Mouse (Mus musculus): ENCODE results near the gene Casc3. TPM values are rescaled to one million over a fixed set of nuclear protein-coding genes. Genes with fewer than 3 reads are reported as not detected.

Casc3 gene
- polyA plus RNA-seq, 1 experiment from 2014 or later = 54.2 TPM

DNA sequence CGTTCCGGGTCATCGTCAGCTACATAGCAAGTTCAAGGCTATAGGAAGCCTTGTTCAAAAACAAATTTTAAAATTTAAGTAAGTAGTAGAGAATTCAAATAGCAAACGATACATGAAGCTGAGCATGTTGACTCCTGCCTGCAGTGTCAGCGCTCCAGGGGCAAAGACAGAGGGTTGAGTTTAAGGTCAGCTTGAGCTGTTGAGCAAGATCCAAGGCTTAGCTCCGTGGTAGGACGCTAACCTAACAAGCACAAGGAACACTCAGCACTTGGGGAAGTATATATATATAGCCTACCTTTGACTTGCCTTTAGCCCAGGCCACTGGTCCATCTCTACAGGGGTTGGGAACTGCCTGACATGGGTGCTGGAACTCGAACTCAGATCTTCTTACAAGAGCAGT, 65.2 kb downstream of the Casc3 start:
- no peak for ATAC-seq (ENCODE audit: low FRiP score, low read depth)
- peaks cover 16% of the 10 kb centered on the region for H3K4me1 ChIP-seq (replicated peaks)
- H3K4me2 ChIP-seq = no peak overlapping the region
- no peak overlapping the region for H3K4me3 ChIP-seq
- no peaks in the 10 kb centered on the region for H3K27me3 ChIP-seq
- H3K9ac ChIP-seq = no peak overlapping the region
- peaks cover 11% of the 10 kb centered on the region for H3K36me3 ChIP-seq
- H3K27ac ChIP-seq (replicated peaks) = no peak overlapping the region
- H3K9me3 ChIP-seq = no peaks in the 10 kb centered on the region
- 95% methylated on average over 8 of the region's 8 CpGs for WGBS

DNA sequence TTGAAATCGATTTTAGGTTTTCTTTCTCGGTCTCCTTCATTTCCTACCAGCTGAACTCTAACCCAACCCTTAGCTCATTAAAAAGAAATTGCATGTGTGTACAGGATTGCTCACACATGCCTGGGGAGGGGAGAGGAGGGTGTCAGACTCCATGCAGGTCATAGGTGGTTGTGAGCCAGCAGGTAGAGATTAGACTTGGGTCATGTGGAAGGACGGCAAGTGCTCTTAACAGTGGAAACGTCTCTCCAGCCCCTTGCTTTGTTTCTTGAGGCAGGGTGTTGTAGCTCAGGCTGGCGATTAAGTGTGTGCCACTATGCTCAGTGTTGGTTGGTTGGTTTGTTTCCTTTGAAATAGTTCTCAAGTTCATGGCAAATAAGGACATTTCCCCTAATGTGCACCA, 66.1 kb downstream of the Casc3 start:
- WGBS = 79% methylated on average over 5 of the region's 5 CpGs
- H3K36me3 ChIP-seq = peaks cover 11% of the 10 kb centered on the region

DNA sequence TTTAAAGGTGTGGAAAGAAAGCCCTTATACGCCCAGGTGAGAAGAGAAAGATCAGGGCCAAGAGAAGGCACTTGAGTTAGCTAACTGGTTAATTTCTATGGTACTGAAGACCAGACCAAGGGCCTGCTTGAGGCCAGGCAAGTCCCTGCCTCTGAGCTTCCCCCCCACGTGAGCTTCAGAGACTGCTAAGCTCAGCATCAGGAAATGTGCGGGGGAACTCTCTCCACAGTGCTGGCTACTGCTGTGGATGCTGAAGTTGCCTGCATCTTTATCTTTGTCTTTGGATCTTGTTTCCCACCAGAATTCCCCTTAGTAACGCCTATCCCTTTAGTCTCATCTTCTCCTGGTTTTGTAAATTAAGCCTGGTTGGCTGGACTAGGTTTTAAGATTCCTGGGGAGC, 66.7 kb downstream of the Casc3 start:
- Histone ChIP-seq H3K27me3 (no peaks in the 10 kb centered on the region), H3K4me1 (replicated peaks) (peaks cover 15% of the 10 kb centered on the region), H3K4me2 (no peak overlapping the region), H3K4me3 (no peak overlapping the region), H3K9ac (no peak overlapping the region), H3K36me3 (peaks cover 11% of the 10 kb centered on the region), H3K27ac (replicated peaks) (0 out of 2 replicates have a peak overlapping the region, but pooled peaks have one; percentile 39), H3K9me3 (no peaks in the 10 kb centered on the region)
- ATAC-seq (ENCODE audit: low FRiP score, low read depth) = no peak
- WGBS = 66% methylated on average over 4 of the region's 4 CpGs

More for the DNA sequence above, 66.1 kb downstream of the Casc3 start:
- ATAC-seq (ENCODE audit: low FRiP score, low read depth) = no peak
- peaks cover 15% of the 10 kb centered on the region for H3K4me1 ChIP-seq (replicated peaks)
- no peaks in the 10 kb centered on the region for H3K9me3 ChIP-seq
- no peak overlapping the region for H3K4me2 ChIP-seq
- no peak overlapping the region for H3K9ac ChIP-seq
- 0 out of 2 replicates have a peak overlapping the region, but pooled peaks have one; percentile 17 for H3K27ac ChIP-seq (replicated peaks)
- H3K27me3 ChIP-seq = no peaks in the 10 kb centered on the region
- H3K4me3 ChIP-seq = no peak overlapping the region

DNA sequence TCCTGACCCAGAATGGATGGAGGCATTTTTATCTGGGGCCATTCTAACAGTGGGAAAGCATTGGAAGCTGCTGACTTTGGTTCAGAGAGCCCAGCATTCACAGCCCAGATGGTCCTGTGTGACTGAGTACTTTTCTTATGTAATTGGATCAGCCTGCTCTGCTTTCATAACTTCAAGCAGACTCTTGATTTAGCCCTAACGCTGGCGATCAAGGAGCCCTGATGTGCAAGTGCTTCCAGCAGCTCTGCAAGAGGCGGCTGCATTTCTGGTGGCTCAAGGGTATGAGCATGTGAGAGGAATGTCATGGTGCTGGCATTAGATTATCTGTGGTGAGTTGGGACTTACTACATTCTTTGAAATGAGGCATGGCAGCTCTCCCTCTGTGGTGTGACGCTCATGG, 67.3 kb downstream of the Casc3 start:
- H3K4me2 ChIP-seq = no peak overlapping the region
- ATAC-seq (ENCODE audit: low FRiP score, low read depth) = no peak
- peak overlapping the region; percentile 39; the same call in 1 of the 2 replicates for H3K27ac ChIP-seq (replicated peaks)
- no peaks in the 10 kb centered on the region for H3K9me3 ChIP-seq
- no peak overlapping the region for H3K4me3 ChIP-seq
- WGBS = 66% methylated on average over 4 of the region's 4 CpGs
- no peak overlapping the region for H3K9ac ChIP-seq
- H3K27me3 ChIP-seq = no peaks in the 10 kb centered on the region
- H3K4me1 ChIP-seq (replicated peaks) = peaks cover 15% of the 10 kb centered on the region
- peaks cover 11% of the 10 kb centered on the region for H3K36me3 ChIP-seq

DNA sequence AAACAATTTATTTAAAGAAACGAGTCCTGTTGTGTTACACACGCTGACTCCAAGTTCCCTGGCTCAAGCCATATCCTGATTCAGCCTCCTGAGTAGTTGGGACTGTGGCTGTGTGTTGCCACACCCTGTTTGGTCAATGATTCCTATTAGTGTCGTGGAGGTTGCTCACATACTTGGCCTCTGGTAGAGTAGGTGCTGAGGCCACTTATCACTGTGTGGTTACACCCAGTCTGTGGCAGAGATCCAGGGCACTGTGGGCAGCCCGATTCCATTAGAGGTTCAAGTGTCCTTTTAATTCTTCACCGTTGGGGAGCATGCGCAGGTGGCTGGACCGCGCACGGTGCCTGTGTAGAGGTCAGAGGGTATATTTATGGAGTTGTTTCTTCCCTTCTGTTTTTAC, 69.2 kb downstream of the Casc3 start:
- no peaks in the 10 kb centered on the region for H3K27me3 ChIP-seq
- peaks cover 5% of the 10 kb centered on the region; the same call in 1 of the 2 replicates for H3K36me3 ChIP-seq
- no peak overlapping the region for H3K4me3 ChIP-seq
- WGBS = 96% methylated on average over 9 of the region's 9 CpGs
- H3K9me3 ChIP-seq = no peaks in the 10 kb centered on the region
- H3K9ac ChIP-seq = no peak overlapping the region
- no peak overlapping the region for H3K27ac ChIP-seq (replicated peaks)
- peaks cover 12% of the 10 kb centered on the region for H3K4me1 ChIP-seq (replicated peaks)
- H3K4me2 ChIP-seq = no peak overlapping the region
- no peak for ATAC-seq (ENCODE audit: low FRiP score, low read depth)

DNA sequence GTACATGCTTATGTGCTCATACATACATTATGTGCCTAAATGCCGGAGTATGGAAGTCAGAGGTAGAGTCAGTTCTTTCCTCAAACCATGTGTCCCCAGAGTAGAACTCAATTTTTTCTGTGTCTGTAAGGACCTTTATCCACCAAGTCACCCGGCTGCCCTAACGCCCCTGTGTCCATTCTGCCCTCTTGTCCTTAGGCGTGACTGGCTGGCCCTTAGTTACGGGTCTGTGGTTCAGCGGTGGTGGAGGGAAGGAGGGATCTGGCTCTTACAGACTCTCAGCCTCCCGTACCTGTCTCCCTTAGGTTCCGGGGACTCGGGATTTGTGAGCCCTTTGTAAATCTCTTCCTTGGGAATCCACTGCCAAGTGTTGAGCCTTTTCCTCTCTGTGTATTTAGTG, 72.3 kb downstream of the Casc3 start:
- 66% methylated on average over 9 of the region's 9 CpGs for WGBS
- H3K27me3 ChIP-seq = no peaks in the 10 kb centered on the region
- peaks cover 5% of the 10 kb centered on the region; the same call in 1 of the 2 replicates for H3K4me1 ChIP-seq (replicated peaks)
- H3K4me3 ChIP-seq = no peak overlapping the region
- no peaks in the 10 kb centered on the region for H3K36me3 ChIP-seq
- H3K9me3 ChIP-seq = no peaks in the 10 kb centered on the region
- no peak overlapping the region for H3K27ac ChIP-seq (replicated peaks)
- no peak overlapping the region for H3K4me2 ChIP-seq
- H3K9ac ChIP-seq = no peak overlapping the region
- ATAC-seq (ENCODE audit: low FRiP score, low read depth) = no peak

Other genes starting within 250 kb of the Casc3 start
- 103 and 108 TPM in 2 replicates for gene Ormdl3, start 217.5 kb upstream of the Casc3 start, polyA plus RNA-seq (2015; fragmentation: Nextera tagmentation; extraction: Ambion mirVana)
- gene Lrrc3c, start 206.6 kb upstream of the Casc3 start, polyA plus RNA-seq (2015; fragmentation: Nextera tagmentation; extraction: Ambion mirVana) = not detected in 2 replicates
- 0.48 and 0.54 TPM in 2 replicates for gene Gm12355, start 179.2 kb upstream of the Casc3 start, polyA plus RNA-seq (2015; fragmentation: Nextera tagmentation; extraction: Ambion mirVana)
- gene Gsdma3, start 178.5 kb upstream of the Casc3 start, polyA plus RNA-seq (2015; fragmentation: Nextera tagmentation; extraction: Ambion mirVana) = not detected in 2 replicates
- gene Gsdma2, start 158.1 kb upstream of the Casc3 start, polyA plus RNA-seq (2015; fragmentation: Nextera tagmentation; extraction: Ambion mirVana) = not detected in 2 replicates
- gene Gsdma, start 140.6 kb upstream of the Casc3 start, polyA plus RNA-seq (2015; fragmentation: Nextera tagmentation; extraction: Ambion mirVana) = 0.09 TPM in 1 of 2 replicates, not detected in the other
- gene Psmd3, start 122.4 kb upstream of the Casc3 start, polyA plus RNA-seq (2015; fragmentation: Nextera tagmentation; extraction: Ambion mirVana) = 193 and 204 TPM in 2 replicates
- gene Csf3, start 103.6 kb upstream of the Casc3 start, polyA plus RNA-seq (2015; fragmentation: Nextera tagmentation; extraction: Ambion mirVana) = not detected in 2 replicates
- gene Med24, start 75.5 kb upstream of the Casc3 start, polyA plus RNA-seq (2015; fragmentation: Nextera tagmentation; extraction: Ambion mirVana) = 67.0 and 70.3 TPM in 2 replicates
- gene Thra, start 64.3 kb upstream of the Casc3 start, polyA plus RNA-seq (2015; fragmentation: Nextera tagmentation; extraction: Ambion mirVana) = 136 and 138 TPM in 2 replicates
- gene Nr1d1, start 29.6 kb upstream of the Casc3 start, polyA plus RNA-seq (2015; fragmentation: Nextera tagmentation; extraction: Ambion mirVana) = 3.9 and 4.3 TPM in 2 replicates
- gene Msl1, start 9.4 kb upstream of the Casc3 start, polyA plus RNA-seq (2015; fragmentation: Nextera tagmentation; extraction: Ambion mirVana) = 31.7 and 33.1 TPM in 2 replicates
- gene Rapgefl1, start 31.9 kb downstream of the Casc3 start, polyA plus RNA-seq (2015; fragmentation: Nextera tagmentation; extraction: Ambion mirVana) = 10.5 and 13.1 TPM in 2 replicates
- gene Wipf2, start 58.7 kb downstream of the Casc3 start, polyA plus RNA-seq (2015; fragmentation: Nextera tagmentation; extraction: Ambion mirVana) = 4.4 and 4.5 TPM in 2 replicates
- gene Cdc6, start 102.9 kb downstream of the Casc3 start, polyA plus RNA-seq (2015; fragmentation: Nextera tagmentation; extraction: Ambion mirVana) = 5.5 and 6.0 TPM in 2 replicates
- 11.4 and 16.8 TPM in 2 replicates for gene Rara, start 122.9 kb downstream of the Casc3 start, polyA plus RNA-seq (2015; fragmentation: Nextera tagmentation; extraction: Ambion mirVana)
- gene Gjd3, start 178.1 kb downstream of the Casc3 start, polyA plus RNA-seq (2015; fragmentation: Nextera tagmentation; extraction: Ambion mirVana) = 1.8 and 3.1 TPM in 2 replicates
- 43.7 and 56.9 TPM in 2 replicates for gene Top2a, start 219.3 kb downstream of the Casc3 start, polyA plus RNA-seq (2015; fragmentation: Nextera tagmentation; extraction: Ambion mirVana)
- 145 and 146 TPM in 2 replicates for gene Igfbp4, start 236.3 kb downstream of the Casc3 start, polyA plus RNA-seq (2015; fragmentation: Nextera tagmentation; extraction: Ambion mirVana)